Mouse (Mus musculus) lung, adult 2 months (tissue): ENCODE results near the gene Tmem150a.

Experiments
- CTCF ChIP-seq: fragments of 200-500 bp; IDR thresholded peaks from 2 replicates; pipeline ENCODE4 v1.5.1; 2011; ENCODE audit warnings: mild to moderate bottlenecking, low read length, control low read depth; ENCODE audit not compliant: insufficient read depth
- POLR2A ChIP-seq: fragments of 200-500 bp; IDR thresholded peaks from 2 replicates; pipeline ENCODE4 v1.6.1; 2011; ENCODE audit warnings: low read depth, mild to moderate bottlenecking, control low read depth, low read length, borderline replicate concordance; ENCODE audit errors: extremely low read depth

GRCm38 (mm10) chr6:72347166-72347941 lies 7.9 kb upstream of the Tmem150a start, which contains the start of gene 0610030E20Rik:
- TF ChIP-seq POLR2A (peak; percentile 71; the same call in 1 of the 2 replicates), CTCF (no peak)
